Mouse (Mus musculus): Measurements from ENCODE around the gene Batf3. TPM values are rescaled to one million over a fixed set of nuclear protein-coding genes. Genes with fewer than 3 reads are reported as not detected.

The Batf3 gene
- total RNA-seq (2023): 1 to 10 TPM in 1 of 2 experiments, not detected in 1; 1.5 TPM

DNA sequence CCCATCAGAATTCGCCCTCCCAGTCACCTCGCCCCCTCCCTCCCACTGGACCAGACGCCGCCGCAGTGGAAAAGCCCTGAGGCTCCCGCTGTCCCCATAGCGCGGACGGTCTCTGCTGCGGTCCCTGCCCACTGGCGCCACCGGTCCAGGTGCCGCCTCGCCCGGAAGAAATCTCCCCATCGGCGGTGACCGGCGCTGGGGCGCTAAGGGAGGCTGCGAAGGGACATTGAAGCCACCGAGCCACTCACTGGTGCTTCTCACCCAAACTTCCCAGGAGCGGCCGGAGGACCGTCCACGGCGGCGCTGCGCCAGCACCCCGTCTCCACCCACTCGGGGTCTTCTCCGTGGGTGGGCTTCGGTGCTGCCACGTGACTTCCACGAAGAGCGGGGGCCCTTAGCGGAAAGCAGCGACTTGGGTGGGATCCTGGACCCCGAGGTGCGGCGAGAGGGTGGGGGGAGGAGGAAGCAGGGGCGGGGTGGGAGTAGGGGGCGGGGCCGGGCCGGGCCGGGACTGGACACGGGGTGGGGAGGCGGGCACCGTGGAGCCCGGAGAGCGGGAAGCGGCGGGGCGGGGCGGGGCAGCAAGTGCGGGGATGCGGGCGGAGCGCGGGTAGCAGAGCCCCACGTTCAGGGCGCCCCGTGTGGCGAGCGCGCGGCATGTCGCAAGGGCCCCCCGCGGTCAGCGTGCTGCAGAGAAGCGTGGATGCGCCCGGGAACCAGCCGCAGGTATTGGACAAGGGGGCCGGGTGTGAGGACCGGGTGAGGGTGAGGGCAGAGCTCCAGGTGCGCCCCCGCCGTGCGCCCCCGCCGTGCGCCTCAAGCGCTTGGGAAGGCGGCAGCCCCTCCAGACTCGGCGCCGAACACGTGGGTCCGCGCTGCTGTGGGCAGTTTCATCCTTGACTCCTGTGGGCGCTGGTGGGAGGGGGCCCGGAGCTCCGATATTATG is at the start of gene Batf3:
Batf3 (plus strand) TSS at position 46 of the 946 bp plus-strand sequence.

DNA sequence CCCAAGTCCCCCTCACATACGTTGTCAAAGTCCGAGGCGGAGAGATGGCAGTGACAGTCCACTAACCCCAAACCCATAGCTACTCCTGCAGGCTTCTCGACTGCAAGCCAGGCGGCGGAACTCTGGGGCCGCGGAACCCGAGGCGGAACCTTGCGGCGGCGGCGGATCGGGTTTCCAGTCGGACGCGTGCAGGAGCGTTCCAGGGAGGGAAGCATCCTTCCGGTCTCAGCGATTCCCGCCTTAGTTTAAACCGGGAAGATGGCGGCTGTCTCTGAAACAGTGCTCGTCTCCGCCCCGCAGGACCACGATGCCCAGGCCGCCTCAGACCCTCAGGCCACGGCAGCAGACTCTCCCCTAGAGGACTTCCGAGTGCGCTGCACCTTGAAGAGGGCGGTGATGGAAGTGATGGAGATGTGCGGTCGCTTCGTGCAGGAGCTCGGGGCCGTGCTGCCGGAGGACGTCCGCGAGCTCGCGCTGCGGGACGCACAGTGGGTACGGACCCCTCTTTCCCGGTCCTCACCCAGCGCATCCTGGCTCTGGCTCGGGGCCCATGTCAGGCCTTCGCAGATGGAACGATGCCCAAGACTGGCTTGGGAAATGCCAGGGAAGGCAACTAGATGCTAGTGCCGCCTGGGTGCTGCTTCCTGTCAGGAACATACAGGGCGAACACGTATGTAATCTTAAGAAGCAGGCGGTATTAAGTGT is 34.7 kb upstream of the Batf3 start, which contains the start of the genes Tatdn3 and Nsl1:
Tatdn3 (minus strand) TSS at position 152 of the 705 bp plus-strand sequence.
Nsl1 (plus strand) TSS at position 232 of the 705 bp plus-strand sequence.

Other genes starting within 250 kb of the Batf3 start
- gene Rps6kc1, start 186.1 kb upstream of the Batf3 start, total RNA-seq (2023): 10 to 100 TPM; 10.2 to 13.6 TPM
- gene Angel2, start 172.7 kb upstream of the Batf3 start, total RNA-seq (2023): 10 to 100 TPM; 80.8 to 93.1 TPM
- under 1 TPM; 0.68 to 0.84 TPM for gene Vash2, start 118.6 kb upstream of the Batf3 start, total RNA-seq (2023)
- 10 to 100 TPM; 17.8 to 18.6 TPM for gene Flvcr1, start 71.7 kb upstream of the Batf3 start, total RNA-seq (2023)
- gene Spata45, start 61.2 kb upstream of the Batf3 start, total RNA-seq (2023): not detected
- gene Tatdn3, start 34.9 kb upstream of the Batf3 start, total RNA-seq (2023): 10 to 100 TPM; 10.1 to 19.4 TPM
- 1 to 10 TPM; 2.2 to 2.4 TPM for gene Nsl1, start 34.8 kb upstream of the Batf3 start, total RNA-seq (2023)
- not detected for gene Fam71a, start 67.0 kb downstream of the Batf3 start, total RNA-seq (2023)
- 10 to 100 TPM; 19.4 to 47.7 TPM for gene Atf3, start 120.2 kb downstream of the Batf3 start, total RNA-seq (2023)
- gene Nenf, start 220.3 kb downstream of the Batf3 start, total RNA-seq (2023): 10 to 100 TPM; 13.5 to 16.2 TPM
- gene Tmem206, start 228.1 kb downstream of the Batf3 start, total RNA-seq (2023): 10 to 100 TPM; 39.1 to 42.9 TPM

Measured in B cell, adult 67 days (primary cell).